Mouse (Mus musculus): ENCODE results near the gene Capn8.

DNA sequence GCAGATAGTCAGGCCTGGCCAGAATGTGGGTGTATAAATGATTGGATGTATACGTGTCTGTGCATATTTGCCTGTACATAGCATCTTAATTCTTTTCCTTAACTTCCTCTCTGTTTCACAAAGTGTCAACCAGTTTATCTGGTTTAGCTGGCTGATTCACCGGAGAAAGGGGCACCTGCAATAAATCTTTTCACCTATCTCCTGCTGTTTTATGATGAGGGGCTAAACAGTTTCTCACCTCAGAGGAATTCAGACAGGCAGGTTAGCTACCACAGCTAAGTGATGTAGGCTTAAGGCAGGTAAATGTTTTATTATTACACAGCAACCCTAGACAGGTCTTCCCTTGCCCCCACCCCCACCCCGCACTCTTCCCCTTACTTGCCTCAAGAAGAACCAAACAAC lies 29.7 kb upstream of the Capn8 start:
- TF ChIP-seq CTCF (IDR thresholded peaks at IDR 0.05; ENCODE audit: low read depth) (no peak), EP300 (IDR thresholded peaks at IDR 0.05; ENCODE audit: low read depth) (no peak)

All from liver, postnatal 0 days (tissue).